Comparison of ENCODE assay signal across 25 mouse cellular contexts in the genomic region with DNA sequence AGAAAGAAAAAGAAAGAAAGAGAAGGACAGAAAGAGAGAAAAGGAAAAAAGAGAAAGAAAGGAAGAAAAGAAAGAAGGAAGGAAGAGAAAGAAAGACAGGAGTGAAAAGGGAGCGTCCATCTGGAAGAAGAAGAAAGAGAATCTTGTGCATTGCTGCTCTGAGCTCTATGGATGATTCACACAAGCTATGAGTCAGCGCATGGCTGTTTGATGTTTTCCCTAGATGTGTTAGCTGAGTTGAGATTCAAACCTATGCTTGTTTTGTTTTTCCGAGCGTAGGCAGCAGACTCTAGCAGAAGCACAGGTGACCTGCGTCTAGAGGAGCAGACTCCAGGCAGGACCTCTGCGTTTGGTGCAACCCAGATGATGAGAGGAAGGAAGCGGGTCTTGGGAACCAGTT. TPM values are rescaled to one million over a fixed set of nuclear protein-coding genes. Genes with fewer than 3 reads are reported as not detected.
DNase-seq lines count a peak whose midpoint lies in the region; ATAC-seq and TF ChIP-seq lines count a peak whose summit lies in the region.
"Had no signal": no experiment of that assay in that cellular context is flagged by ENCODE, and none has a peak within 500 bp of the region (broad histone marks: within the 10 kb centered on the region; RNA-seq: fewer than 3 reads in every experiment).

No protein-coding gene starts in this region.

- no peaks in the 10 kb centered on the region for H3K36me3 ChIP-seq in forebrain, embryonic 15.5 days
- H3K36me3 ChIP-seq in liver, embryonic 12.5 days, result no peaks in the 10 kb centered on the region
- H3K36me3 ChIP-seq: hindbrain, embryonic 12.5 days; limb, embryonic 15.5 days; liver, embryonic 15.5 days; stomach, embryonic 15.5 days had no signal

- intact Hi-C loops in left cerebral cortex, adult 2 months (cut with DNase I), result no loop called here

- 82% methylated on average over 7 of the region's 7 CpGs for WGBS in forebrain, embryonic 15.5 days
- WGBS in liver, embryonic 12.5 days (ENCODE audit: insufficient replicate concordance), result 66% methylated on average over 7 of the region's 7 CpGs

- no peak for ATAC-seq in forebrain, embryonic 15.5 days (replicated peaks)
- ATAC-seq in liver, embryonic 12.5 days, result no peak

- no peak for TF ChIP-seq CTCF in left cerebral cortex, adult 2 months (IDR thresholded peaks at IDR 0.05)

- no peaks in the 10 kb centered on the region for H3K9me3 ChIP-seq in forebrain, embryonic 15.5 days
- H3K9me3 ChIP-seq in liver, embryonic 12.5 days (replicated peaks), result no peaks in the 10 kb centered on the region
- H3K9me3 ChIP-seq: limb, embryonic 15.5 days; liver, embryonic 15.5 days; lung, embryonic 15.5 days; neural tube, embryonic 12.5 days; stomach, embryonic 15.5 days had no signal

- DNase-seq in left cerebral cortex, adult 2 months (ENCODE audit: extremely low spot score in 1 of 2, low spot score in 2 of 2), result peak in 1 of 2 experiments; percentile 28
- DNase-seq in left cerebral cortex, adult 11 months (ENCODE audit: low spot score), result no peak
- peak; percentile 85 for DNase-seq in 3T3-L1 (ENCODE audit: low read depth, low spot score)
- peak; percentile 26 for DNase-seq in CD4-positive helper T cell, adult 2 months (ENCODE audit: low read depth, low spot score)
- peak; percentile 12 for DNase-seq in adrenal gland, postnatal 25 days
- no peak for DNase-seq in yolk sac, embryonic 10.5 days (ENCODE audit: low spot score)
- DNase-seq: cerebellum, adult 11 months; cerebellum, postnatal 10 days; gastrocnemius, adult 2 months; kidney, adult 11 months; kidney, postnatal 4 days; layer of hippocampus, adult 9-11 months; lung, postnatal 4 days; midbrain, embryonic 14.5 days; retina, postnatal 1 day; thymus, adult 2 months had no signal

- no peak overlapping the region for H3K4me2 ChIP-seq in forebrain, embryonic 15.5 days (replicated peaks)
- no peak overlapping the region for H3K4me2 ChIP-seq in liver, embryonic 12.5 days
- H3K4me2 ChIP-seq: hindbrain, embryonic 12.5 days; limb, embryonic 15.5 days; liver, embryonic 15.5 days; lung, embryonic 15.5 days; neural tube, embryonic 12.5 days; stomach, embryonic 15.5 days had no signal

- H3K4me3 ChIP-seq in left cerebral cortex, adult 2 months, result no peak overlapping the region
- H3K4me3 ChIP-seq in forebrain, embryonic 15.5 days, result no peak overlapping the region
- H3K4me3 ChIP-seq in liver, embryonic 12.5 days, result no peak overlapping the region
- H3K4me3 ChIP-seq: forebrain, embryonic 10.5 days; gastrocnemius, adult 2 months; hindbrain, embryonic 12.5 days; limb, embryonic 15.5 days; liver, embryonic 15.5 days; lung, embryonic 15.5 days; neural tube, embryonic 12.5 days; stomach, embryonic 15.5 days had no signal

- H3K27me3 ChIP-seq in forebrain, embryonic 15.5 days, result no peaks in the 10 kb centered on the region
- no peaks in the 10 kb centered on the region for H3K27me3 ChIP-seq in liver, embryonic 12.5 days (replicated peaks)
- H3K27me3 ChIP-seq: hindbrain, embryonic 12.5 days; limb, embryonic 15.5 days; liver, embryonic 15.5 days; lung, embryonic 15.5 days; neural tube, embryonic 12.5 days; stomach, embryonic 15.5 days had no signal

- no peaks in the 10 kb centered on the region for H3K4me1 ChIP-seq in forebrain, embryonic 15.5 days
- H3K4me1 ChIP-seq in liver, embryonic 12.5 days, result no peaks in the 10 kb centered on the region
- H3K4me1 ChIP-seq: forebrain, embryonic 10.5 days; hindbrain, embryonic 12.5 days; liver, embryonic 15.5 days; lung, embryonic 15.5 days; neural tube, embryonic 12.5 days; stomach, embryonic 15.5 days had no signal

- 0 out of 2 replicates have a peak overlapping the region, but pooled peaks have one; percentile 28 for H3K27ac ChIP-seq in left cerebral cortex, adult 2 months
- H3K27ac ChIP-seq in forebrain, embryonic 15.5 days (replicated peaks), result no peak overlapping the region
- no peak overlapping the region for H3K27ac ChIP-seq in liver, embryonic 12.5 days
- H3K27ac ChIP-seq: forebrain, embryonic 10.5 days; gastrocnemius, adult 2 months; hindbrain, embryonic 12.5 days; limb, embryonic 15.5 days; liver, embryonic 15.5 days; lung, embryonic 15.5 days; neural tube, embryonic 12.5 days; stomach, embryonic 15.5 days had no signal

- no peak overlapping the region for H3K9ac ChIP-seq in forebrain, embryonic 15.5 days (replicated peaks)
- no peak overlapping the region for H3K9ac ChIP-seq in liver, embryonic 12.5 days
- H3K9ac ChIP-seq: hindbrain, embryonic 12.5 days; limb, embryonic 15.5 days; liver, embryonic 15.5 days; lung, embryonic 15.5 days; neural tube, embryonic 12.5 days; stomach, embryonic 15.5 days had no signal

RNA-seq across cellular contexts. Expression of gene Hopx, which starts 32.2 kb away (rescaled TPM):
- total RNA-seq in left cerebral cortex, adult 2 months (2021), result 10 to 100 TPM; 26.2 to 26.5 TPM
- total RNA-seq in adrenal gland, postnatal 25 days (2021), result 1.7 and 2.6 TPM in 2 replicates
- 1.8 and 2.2 TPM in 2 replicates for polyA plus RNA-seq in forebrain, embryonic 15.5 days (2015; fragmentation: Nextera tagmentation; extraction: Ambion mirVana)
- 0.19 TPM in 1 of 2 replicates, not detected in the other for polyA plus RNA-seq in liver, embryonic 12.5 days (2016; fragmentation: Nextera tagmentation; extraction: Ambion mirVana)

Comparison
In these comparisons a context has a peak if more than half of its experiments do, and no peak if none do; other contexts are left out.
1. DNase-seq: peak in 3T3-L1 (single experiment), CD4-positive helper T cell, adult 2 months (single experiment) and adrenal gland, postnatal 25 days (single experiment); none in left cerebral cortex, adult 11 months (single experiment) and yolk sac, embryonic 10.5 days (single experiment).